Mouse (Mus musculus): Measurements from ENCODE around the gene Kat6b.
"Not testable (repeated sequence)": the region's sequence is repeated elsewhere in the genome, so short reads cannot be mapped to it uniquely, and the experiment has no call there.

The Kat6b gene

DNA sequence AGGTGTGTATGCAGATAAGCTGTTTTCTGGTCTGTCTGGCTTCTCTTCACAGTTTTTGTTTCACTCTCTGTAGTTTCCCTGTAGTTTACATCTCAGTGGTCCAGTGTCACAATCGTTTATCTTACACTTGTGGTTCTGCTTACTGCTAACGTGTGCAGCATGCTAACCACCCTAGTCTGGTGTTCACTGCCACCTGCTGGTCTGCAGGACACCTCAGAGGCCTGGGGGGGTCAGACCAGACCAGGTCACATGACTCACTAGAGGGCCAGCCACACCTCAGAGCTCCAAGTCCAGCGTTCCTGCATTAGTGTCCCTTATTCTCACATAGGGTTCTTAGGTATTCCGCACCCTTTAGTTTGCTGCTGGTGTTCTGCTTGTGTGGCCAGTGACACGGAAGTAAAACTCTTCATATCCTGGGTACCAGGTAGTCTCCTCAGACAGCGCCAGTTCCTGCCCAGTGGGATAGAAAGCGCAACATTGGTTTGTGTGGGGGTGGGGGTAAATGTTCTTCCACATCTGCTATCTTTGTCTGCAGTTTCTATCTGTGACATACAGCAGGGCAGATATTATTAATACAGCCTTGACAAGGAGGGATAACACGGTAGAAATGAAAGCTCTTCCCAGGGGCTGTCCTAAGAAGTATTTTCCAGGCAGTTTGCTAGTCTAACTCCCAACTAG, 181.4 kb downstream of the Kat6b start:
- DNase-seq (ENCODE audit: low spot score), result no peak

DNA sequence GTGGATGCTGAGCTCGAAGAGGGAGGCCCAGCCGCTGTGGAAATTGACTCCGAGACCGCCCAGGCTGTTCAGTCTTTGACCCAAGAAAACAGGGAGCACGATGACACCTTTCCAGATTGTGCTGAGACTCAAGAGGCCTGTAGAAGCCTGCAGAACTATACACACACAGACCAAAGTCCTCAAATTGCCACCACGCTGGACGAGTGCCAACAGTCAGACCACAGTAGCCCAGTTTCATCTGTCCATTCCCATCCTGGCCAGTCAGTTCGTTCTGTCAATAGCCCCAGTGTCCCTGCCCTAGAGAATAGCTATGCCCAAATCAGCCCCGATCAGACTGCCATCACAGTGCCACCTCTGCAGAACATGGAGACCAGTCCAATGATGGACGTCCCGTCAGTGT, 188.0 kb downstream of the Kat6b start:
- DNase-seq (ENCODE audit: low spot score), result no peak

DNA sequence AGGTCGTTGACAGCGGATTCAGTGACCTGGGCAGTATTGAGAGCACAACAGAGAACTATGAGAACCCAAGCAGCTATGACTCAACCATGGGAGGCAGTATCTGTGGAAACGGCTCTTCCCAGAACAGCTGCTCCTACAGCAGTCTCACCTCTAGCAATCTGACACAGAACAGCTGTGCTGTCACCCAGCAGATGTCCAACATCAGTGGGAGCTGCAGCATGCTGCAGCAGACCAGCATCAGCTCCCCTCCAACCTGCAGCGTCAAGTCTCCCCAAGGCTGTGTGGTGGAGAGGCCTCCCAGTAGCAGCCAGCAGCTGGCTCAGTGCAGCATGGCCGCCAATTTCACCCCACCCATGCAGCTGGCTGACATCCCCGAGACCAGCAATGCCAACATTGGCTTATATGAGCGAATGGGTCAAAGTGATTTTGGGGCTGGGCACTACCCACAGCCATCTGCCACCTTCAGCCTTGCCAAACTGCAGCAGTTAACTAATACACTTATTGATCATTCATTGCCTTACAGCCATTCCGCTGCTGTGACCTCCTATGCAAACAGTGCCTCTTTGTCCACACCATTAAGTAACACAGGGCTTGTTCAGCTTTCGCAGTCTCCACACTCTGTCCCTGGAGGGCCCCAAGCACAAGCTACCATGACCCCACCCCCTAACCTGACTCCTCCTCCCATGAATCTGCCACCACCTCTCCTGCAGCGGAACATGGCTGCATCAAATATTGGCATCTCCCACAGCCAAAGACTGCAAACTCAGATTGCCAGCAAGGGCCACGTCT, 188.6 kb downstream of the Kat6b start:
- DNase-seq (ENCODE audit: low spot score), result no peak

DNA sequence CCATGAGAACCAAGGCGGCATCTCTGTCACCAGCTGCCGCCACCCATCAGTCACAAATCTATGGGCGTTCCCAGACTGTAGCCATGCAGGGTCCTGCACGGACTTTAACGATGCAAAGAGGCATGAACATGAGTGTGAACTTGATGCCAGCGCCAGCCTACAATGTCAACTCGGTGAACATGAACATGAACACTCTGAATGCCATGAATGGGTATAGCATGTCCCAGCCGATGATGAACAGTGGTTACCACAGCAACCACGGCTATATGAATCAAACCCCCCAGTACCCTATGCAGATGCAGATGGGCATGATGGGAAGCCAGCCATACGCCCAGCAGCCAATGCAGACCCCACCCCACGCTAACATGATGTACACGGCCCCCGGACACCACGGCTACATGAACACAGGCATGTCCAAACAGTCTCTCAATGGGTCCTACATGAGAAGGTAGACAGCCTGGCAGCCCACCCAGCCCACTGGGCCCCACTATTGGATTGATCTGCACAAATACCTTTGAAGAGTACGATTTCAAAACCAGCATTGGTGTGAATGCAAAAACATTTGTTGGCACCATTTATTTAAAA, 189.3 kb downstream of the Kat6b start:
- DNase-seq (ENCODE audit: low spot score), result not testable (repeated sequence)

DNA sequence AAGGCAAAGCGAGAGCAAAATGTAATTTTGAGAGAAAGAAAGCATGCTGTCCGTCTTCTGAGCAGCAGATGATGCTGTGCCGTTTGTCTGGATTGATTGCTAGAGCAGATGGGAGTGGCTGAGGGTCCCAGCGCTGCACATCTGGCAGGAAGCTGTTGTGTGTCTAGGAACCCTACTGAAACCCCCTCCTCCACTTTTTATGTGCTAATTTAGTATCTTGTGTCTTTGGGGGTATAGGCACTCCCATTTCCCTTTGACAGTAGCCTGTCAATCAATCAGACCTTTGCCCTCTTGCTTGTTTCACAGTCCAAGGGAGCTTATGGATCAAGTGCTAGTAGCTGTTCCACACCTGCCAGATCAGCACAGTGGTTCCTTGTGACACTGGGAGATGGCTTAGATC, 191.9 kb downstream of the Kat6b start:
- DNase-seq (ENCODE audit: low spot score), result no peak

DNA sequence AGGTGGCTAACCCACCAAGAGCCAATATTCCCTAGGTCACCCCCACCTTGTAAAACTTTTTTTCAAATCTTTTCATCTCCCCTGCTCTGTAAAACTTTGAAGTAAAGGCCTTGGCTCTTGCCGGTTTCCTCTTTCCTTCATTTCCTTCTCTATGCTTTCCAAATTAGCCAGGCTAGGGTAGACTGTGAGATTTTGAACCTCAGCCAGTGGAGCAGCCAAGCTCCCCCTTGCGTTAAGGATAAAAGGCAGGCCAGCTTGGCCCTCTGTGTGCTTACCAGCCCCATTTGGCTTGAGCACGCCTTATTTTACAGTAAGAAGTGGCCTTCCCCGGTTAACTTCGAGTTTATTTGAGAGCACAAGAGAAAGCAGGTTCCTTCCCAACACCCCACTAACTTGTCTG, 193.2 kb downstream of the Kat6b start:
- no peak for DNase-seq (ENCODE audit: low spot score)

DNA sequence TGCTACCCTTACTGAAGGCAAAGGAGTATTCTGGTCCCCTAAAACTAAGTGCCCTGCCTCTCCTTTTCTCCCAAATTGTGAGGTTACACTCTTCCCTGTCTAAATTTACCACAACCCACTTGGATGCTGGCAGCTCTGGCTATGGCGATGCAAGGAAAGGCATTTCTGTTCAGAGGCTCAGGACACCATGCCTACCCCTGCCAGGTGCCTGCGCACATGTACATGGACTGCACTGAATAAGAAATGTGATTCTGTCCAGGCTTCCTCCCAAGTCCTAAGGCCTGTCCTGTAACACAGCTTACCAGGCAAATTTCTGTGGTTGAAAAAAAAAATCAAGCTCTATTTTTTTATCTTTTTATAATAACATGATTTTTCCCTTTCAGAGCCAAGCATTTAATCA, 195.0 kb downstream of the Kat6b start:
- no peak for DNase-seq (ENCODE audit: low spot score)

DNA sequence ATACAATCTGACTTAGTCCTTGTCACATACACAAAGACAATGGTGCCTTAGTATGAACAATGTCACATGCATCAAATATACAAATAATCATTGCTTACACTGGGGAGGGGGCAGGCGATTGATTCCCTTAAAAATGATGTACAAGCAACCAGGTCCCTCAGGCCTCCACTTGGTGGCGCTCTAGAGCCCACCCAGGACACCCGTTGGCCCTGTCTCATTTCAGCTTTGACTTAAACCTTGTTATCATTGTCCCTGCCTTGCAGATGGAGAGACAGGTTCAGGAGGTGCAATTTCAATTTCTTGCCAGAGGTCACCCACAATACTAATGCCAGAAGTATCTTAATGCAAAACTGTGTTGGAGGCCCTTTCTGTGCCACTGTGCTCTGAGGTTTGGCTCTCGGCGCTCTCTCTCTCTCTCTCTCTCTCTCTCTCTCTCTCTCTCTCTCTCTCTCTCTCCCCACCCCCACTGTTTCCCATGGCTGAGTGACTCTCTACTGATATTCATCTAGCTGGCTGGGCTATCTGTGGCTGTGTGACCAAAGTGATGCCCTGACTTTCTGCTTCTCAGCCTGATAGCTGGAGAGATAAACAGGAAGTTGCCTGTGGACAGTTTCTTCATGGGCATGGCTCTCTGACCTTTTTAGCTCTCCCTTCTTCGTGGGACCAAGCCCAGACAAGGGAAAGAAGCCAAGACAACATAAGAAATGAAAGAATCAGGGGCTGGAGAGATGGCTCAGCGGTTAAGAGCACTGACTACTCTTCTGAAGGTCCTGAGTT, 197.5 kb downstream of the Kat6b start:
- DNase-seq (ENCODE audit: low spot score), result peak; percentile 82

DNA sequence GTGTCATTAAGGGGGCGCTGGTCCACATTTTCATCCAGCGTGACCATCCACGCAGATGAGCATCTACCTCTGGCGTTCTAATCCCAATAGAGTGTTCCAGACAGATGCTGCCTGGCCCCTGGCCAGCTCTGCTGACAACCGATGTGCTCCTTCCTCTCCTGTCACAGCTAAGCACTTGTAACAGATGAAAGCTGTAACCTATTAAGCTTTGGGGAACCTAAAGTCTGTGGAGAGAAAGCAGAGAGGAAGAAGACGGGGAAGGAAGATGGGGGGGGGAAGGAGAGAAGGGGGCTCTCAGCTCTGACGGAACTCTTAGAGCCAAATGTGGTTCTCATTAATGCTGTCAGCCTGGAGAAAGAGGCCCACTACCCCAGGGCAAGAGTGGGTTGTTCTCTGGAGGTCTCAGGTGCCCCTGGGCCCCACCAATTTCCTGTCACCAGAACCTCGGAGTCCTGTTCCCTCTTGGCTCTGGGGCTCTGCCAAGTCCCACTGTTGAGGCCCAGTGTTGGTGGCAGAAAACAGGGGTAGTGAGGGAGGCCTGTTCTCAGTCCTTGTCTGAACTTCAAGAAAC, 198.5 kb downstream of the Kat6b start:
- DNase-seq (ENCODE audit: low spot score), result peak; percentile 74

DNA sequence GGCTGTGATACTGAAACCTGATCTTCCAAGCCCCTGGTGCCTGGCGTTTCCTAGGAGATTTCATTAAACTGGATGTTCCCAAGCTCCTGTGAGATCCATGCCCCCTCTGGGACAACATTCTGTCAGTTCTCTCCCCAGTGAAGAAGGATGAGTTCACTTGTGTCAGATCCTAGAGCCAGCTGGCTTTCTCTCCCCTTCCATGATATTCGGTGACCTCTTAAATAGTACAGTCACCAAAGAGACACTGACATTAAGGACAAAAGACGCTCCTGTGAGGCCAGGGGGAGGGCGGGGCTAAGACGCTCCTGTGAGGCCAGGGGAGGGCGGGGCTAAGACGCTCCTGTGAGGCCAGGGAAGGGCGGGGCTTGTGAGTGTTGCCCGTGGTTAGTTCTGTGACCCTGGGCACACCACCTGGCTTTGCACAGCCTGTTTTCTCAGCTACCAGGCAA, 201.5 kb downstream of the Kat6b start:
- DNase-seq (ENCODE audit: low spot score), result peak; percentile 95

DNA sequence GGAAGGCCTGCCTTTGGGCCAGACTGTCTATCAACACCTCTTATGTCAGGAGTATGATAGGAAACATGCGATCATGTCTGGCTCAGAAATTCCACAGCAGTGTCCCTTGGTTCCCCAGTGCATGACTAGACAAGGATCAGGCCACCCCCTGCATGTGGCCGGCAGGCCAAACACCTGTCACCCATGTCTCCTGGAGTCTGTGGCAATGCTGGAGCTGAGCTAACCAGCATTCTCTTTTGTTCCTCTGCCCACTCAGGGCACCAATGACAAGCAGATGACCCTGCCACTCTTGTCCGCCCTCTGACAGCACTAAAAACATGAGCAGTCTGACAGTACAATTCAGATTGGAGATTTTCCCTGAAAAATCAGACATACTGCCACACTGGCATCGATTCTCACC, 202.6 kb downstream of the Kat6b start:
- DNase-seq (ENCODE audit: low spot score), result no peak

DNA sequence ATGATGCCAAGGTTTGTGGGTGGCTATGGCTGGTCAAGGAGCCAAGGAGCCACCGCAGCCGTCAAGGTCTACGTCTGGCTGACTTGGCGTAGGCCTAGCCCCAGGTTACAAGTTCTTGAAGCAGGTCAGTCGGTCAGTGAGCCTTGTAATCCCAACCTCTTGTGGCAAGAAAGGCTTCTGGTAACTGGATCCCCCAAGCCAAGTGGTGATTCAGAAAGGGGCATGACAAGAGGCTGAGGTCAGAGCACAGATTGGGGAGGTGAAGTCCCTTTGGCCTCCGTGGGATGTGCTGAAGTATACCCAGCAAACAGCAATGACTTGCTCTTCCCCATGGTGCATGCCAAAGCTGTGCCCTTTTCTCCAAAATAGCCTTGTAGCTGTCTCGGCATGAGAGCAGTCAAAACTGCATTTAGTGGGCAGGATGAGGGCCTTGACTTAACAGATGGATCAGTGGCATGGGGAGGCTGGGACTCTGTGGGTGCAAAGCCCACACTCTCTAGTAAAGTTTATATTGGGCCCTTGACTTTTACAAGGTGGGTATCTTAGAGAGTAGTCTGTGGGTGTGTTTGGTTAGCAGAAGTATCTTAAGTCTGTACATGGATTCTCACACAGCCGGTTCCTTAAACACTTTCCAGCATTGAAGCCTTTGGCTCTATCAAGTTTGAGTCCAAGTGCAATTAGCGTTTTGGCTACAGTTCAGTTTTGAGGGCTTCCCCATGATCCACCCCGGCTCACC, 204.3 kb downstream of the Kat6b start:
- DNase-seq (ENCODE audit: low spot score), result no peak

DNA sequence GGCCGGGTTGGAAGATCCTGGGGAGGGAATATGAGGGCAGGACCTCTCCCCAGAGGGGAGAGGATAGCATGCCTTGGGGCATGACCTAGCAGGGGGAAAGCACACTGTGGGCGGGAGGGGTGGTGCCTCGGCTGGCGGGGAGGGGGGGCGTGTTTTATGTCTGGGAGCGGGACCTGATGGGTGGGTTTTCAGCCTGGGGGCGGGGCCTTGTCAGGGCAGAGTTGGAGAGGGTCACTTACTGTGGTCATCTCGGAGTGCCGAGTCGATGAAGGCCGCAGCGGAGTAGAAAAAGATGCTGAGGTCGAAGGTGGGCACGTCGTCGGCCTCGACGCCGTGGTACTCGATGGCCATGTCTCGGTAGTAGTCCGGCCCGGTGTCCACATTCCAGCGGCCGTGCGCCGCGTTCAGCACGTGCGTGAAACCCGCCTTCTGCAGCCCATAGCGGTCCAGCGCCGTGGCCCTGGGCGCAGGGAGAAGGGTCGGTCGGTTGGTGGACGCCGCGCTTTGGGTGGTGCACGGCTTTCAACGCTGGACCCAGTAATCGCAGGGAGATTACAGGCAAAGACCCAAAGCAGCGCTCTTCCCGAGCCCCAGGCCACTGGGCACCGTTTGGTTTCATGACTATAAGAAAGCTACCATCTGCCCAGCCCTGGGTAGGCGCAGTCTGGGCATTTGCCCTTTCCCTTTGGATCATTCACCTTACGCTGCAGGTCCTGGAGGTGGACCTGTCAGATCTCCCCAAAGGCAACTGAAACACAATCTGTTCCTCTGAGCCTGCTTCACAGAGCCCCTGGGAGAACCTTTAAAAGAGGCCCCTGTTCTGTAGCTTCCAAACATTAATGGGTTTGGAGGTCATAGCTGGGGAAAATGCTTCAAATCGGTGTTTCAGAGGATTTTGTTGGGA, 205.4 kb downstream of the Kat6b start:
- DNase-seq (ENCODE audit: low spot score), result peak; percentile 82

DNA sequence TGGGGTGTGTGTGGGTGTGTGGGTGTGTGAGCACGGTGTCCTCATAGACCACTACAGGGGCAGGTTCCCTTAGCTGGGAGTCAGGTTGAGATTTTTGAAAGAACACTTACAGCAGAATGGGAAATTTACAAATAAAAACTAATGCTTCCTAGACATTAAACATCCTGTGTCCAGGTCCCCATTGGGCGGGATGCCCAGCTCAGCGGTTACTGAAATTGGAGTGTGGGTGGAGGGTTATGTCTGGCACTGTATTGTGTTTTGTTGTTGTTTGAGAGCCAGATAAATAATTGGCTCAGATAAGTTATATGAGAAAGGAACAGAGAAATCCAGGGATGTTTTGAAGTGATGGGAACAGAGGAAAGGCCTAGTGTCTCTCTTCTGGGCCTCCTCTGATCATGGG, 209.8 kb downstream of the Kat6b start:
- DNase-seq (ENCODE audit: low spot score), result no peak

DNA sequence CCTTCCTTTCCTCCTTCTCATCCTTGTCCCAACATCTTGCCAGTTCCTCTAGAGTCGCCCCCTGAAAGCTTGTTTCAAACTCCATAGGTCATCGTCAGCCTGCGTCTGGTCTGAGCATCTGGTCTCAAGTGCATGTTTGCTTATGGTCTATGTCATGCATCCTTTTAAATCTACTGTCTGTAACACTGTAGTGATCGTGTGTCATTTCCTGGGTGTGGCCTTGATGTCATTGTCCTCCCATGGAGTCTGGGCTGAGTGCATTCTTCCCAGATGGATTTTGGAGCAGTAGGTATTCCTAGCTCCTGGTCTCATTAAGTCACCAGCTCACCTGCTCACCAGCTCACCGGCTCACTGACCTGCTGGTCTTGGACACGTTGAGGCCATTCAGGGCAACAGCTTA, 213.8 kb downstream of the Kat6b start:
- DNase-seq (ENCODE audit: low spot score), result no peak

DNA sequence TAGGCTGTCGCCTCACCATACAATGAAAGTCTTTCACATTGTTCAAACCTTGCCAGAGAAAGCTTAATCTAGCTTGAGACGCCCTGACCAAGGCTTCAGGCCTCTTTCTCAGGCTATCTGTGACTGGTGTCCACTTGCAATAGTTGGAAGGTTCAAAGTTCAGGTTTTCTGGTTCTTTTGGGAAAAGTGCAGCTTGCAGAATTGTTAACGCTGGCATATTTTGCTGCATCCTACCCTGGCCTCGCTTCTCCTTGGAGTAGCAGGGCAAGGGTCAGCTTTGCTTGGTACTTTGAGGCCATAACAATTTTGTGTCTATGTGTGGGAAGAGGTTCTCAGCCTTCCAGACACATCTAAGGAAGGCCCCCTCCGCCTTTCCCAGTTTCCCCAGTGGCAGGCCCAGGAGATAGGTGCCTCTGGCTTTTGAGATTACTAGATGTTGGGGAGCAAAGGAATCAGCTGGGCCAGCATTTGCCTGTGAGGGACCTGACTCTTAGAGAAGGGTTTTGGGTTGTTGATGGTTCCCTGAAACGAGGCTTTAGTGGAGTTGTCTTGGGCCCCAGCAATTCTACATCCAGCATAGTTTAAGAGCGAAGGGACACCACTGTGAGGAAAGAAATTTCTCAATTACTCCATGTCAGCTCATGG, 215.1 kb downstream of the Kat6b start:
- DNase-seq (ENCODE audit: low spot score), result no peak

DNA sequence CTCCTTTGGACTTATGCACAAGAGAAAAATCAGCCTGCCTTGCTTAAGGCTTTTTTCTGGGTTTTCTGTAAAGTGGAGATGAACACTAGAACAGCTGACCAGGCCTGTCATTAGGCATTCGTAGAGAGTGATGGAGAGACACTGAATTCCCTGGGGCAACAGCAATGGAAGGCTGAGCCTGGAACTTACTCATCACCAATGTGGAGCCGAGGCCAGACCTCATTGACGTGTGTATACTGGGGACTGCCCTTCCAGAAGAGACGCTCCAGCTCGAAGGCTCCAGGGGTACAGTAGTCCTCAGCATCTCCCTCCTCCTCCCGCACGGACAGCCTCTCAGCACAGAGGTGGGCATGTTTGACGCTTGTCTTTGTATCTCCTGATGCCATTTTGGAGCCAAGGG, 221.5 kb downstream of the Kat6b start:
- DNase-seq (ENCODE audit: low spot score), result no peak

DNA sequence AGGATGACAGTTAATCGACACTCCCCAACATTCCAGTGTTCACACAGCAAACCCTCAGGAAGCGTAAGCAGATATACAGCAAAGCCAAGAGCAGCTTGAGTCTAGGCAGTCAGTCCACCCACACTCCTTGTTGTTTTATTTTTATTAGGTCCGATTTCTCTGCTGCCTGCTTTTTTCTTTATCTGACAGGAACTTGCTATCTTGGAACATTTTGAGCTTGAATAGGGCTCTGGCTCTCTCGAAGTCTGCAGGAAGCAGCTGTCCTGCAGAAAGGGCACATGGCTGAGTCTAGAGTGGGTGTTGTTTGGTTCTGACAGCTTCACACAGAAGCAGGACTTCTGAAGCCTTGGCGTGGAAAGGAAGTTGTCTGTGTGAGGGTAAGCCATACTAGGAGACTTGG, 222.0 kb downstream of the Kat6b start:
- no peak for DNase-seq (ENCODE audit: low spot score)

DNA sequence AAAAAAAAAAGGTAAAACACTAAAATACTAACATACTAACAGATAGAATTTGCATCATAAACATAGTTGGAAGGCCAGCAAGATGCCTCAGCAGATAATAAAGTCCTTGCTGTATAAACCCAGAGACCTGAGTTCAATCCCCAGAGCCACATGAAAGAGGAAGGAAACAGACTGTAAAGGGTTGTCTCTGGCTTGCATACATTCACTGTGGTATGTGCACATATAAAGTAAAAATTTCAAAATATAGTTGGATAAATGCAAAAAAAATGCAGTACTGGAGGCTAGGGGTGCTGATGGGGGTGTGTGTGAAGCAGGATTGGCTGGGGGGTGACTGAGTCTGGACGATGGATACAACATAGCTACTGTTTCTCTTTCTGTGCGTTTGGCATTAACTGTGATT, 224.2 kb downstream of the Kat6b start:
- no peak for DNase-seq (ENCODE audit: low spot score)
